Mouse (Mus musculus): ENCODE measurements at regions not wholly inside any gene's neighbourhood (a gene's known extent, or its start where the extent isn't known, plus 50 kb on each side); places are given as distances from the start of the nearest gene placed in this dataset.

GRCm38 (mm10) chr3:150406086-150406485 is 1031.6 kb upstream of the Adgrl4 start:
- Histone ChIP-seq H3K4me3 (ENCODE audit: control insufficient read depth in 1 of 2, insufficient read depth in 1 of 2, low read depth in 2 of 2, low read length in 2 of 2) (no peak overlapping the region), H3K27ac (ENCODE audit: control insufficient read depth, low read depth, low read length) (no peak overlapping the region), H3K9ac (ENCODE audit: control insufficient read depth, low read depth, low read length, poor library complexity, severe bottlenecking) (no peak overlapping the region)

DNA sequence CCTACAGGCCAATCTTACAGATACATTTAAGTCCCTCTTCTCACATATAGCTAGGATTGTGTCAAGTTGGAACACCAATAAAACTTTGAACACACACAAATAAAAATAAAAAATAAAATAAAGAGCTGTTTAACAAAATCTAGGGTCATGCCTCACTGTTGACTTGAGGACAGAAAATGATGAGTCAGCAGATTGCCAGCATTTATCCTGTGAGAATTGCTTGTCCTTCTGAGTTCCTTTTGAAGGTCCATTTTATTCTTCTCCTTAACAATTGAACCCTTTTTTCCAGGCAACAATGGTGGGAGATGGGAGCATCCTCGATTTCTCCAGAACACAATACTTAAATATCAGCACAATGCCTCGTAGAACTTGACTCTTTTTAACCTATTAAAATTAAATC is 1022.4 kb upstream of the Adgrl4 start:
- Histone ChIP-seq H3K36me3 (ENCODE audit: control insufficient read depth in 1 of 2, insufficient read depth in 2 of 2, low read length in 2 of 2) (no peaks in the 10 kb centered on the region), H3K9ac (ENCODE audit: control insufficient read depth, low read depth, low read length, poor library complexity, severe bottlenecking) (no peak overlapping the region), H3K27ac (ENCODE audit: control insufficient read depth, low read depth, low read length) (no peak overlapping the region), H3K4me3 (ENCODE audit: control insufficient read depth in 1 of 2, insufficient read depth in 1 of 2, low read depth in 2 of 2, low read length in 2 of 2) (no peak overlapping the region), H3K9me3 (replicated peaks; ENCODE audit: insufficient read depth, low read length) (no peaks in the 10 kb centered on the region), H3K4me1 (ENCODE audit: control insufficient read depth in 1 of 2, insufficient read depth in 2 of 2, low read length in 2 of 2) (no peaks in the 10 kb centered on the region), H3K27me3 (ENCODE audit: control insufficient read depth in 1 of 2, insufficient read depth in 2 of 2, low read length in 2 of 2) (no peaks in the 10 kb centered on the region), H3K79me2 (ENCODE audit: control insufficient read depth, insufficient read depth, low read length, poor library complexity) (no peaks in the 10 kb centered on the region)
- TF ChIP-seq TCF12 (IDR thresholded peaks at IDR 0.05; ENCODE audit: low read depth, low read length) (no peak), MAFK (IDR thresholded peaks at IDR 0.05; ENCODE audit: borderline replicate concordance, low read depth, low read length) (peak; percentile 91)
- no peak for DNase-seq (ENCODE audit: low read depth, low spot score)

More at GRCm38 (mm10) chr3:150406086-150406485, 1031.6 kb upstream of the Adgrl4 start:
- DNase-seq (ENCODE audit: low read depth, low spot score), result no peak
- TF ChIP-seq GATA1 (IDR thresholded peaks at IDR 0.05; ENCODE audit: low read depth, low read length) (no peak), ZMIZ1 (IDR thresholded peaks at IDR 0.05; ENCODE audit: low read depth, low read length) (no peak), ETS1 (IDR thresholded peaks at IDR 0.05; ENCODE audit: low read depth, low read length) (no peak), MEF2A (IDR thresholded peaks at IDR 0.05; ENCODE audit: extremely low read depth, insufficient replicate concordance, low read depth, low read length, poor library complexity, severe bottlenecking) (no peak), BHLHE40 (IDR thresholded peaks at IDR 0.05; ENCODE audit: borderline replicate concordance, low read depth, low read length) (no peak), MAZ (IDR thresholded peaks at IDR 0.05; ENCODE audit: low read depth, low read length) (no peak), CHD1 (IDR thresholded peaks at IDR 0.05; ENCODE audit: low read depth, low read length) (no peak)
- Histone ChIP-seq H3K27me3 (ENCODE audit: control insufficient read depth in 1 of 2, insufficient read depth in 2 of 2, low read length in 2 of 2) (no peaks in the 10 kb centered on the region), H3K36me3 (ENCODE audit: control insufficient read depth in 1 of 2, insufficient read depth in 2 of 2, low read length in 2 of 2) (no peaks in the 10 kb centered on the region; a peak in 1 of 4 replicates), H3K79me2 (ENCODE audit: control insufficient read depth, insufficient read depth, low read length, poor library complexity) (no peaks in the 10 kb centered on the region), H3K4me1 (ENCODE audit: control insufficient read depth in 1 of 2, insufficient read depth in 2 of 2, low read length in 2 of 2) (no peaks in the 10 kb centered on the region), H3K9me3 (replicated peaks; ENCODE audit: insufficient read depth, low read length) (no peaks in the 10 kb centered on the region)

GRCm38 (mm10) chr3:150416447-150416846 is 1021.2 kb upstream of the Adgrl4 start:
- no peaks in the 10 kb centered on the region for H3K27me3 ChIP-seq (ENCODE audit: control insufficient read depth in 1 of 2, insufficient read depth in 2 of 2, low read length in 2 of 2)
- no peaks in the 10 kb centered on the region for H3K79me2 ChIP-seq (ENCODE audit: control insufficient read depth, insufficient read depth, low read length, poor library complexity)
- no peaks in the 10 kb centered on the region for H3K36me3 ChIP-seq (ENCODE audit: control insufficient read depth in 1 of 2, insufficient read depth in 2 of 2, low read length in 2 of 2)
- H3K9ac ChIP-seq (ENCODE audit: control insufficient read depth, low read depth, low read length, poor library complexity, severe bottlenecking), result no peak overlapping the region
- no peak overlapping the region for H3K27ac ChIP-seq (ENCODE audit: control insufficient read depth, low read depth, low read length)
- H3K9me3 ChIP-seq (replicated peaks; ENCODE audit: insufficient read depth, low read length), result no peaks in the 10 kb centered on the region
- H3K4me1 ChIP-seq (ENCODE audit: control insufficient read depth in 1 of 2, insufficient read depth in 2 of 2, low read length in 2 of 2), result no peaks in the 10 kb centered on the region
- TF ChIP-seq MAX (IDR thresholded peaks at IDR 0.05; ENCODE audit: low read length) (no peak), CHD2 (IDR thresholded peaks at IDR 0.05; ENCODE audit: low read length) (no peak), BHLHE40 (IDR thresholded peaks at IDR 0.05; ENCODE audit: borderline replicate concordance, low read depth, low read length) (no peak), ELF1 (IDR thresholded peaks at IDR 0.05; ENCODE audit: low read depth, low read length) (no peak), TCF12 (IDR thresholded peaks at IDR 0.05; ENCODE audit: low read depth, low read length) (peak; percentile 50), ETS1 (IDR thresholded peaks at IDR 0.05; ENCODE audit: low read depth, low read length) (no peak), GATA1 (IDR thresholded peaks at IDR 0.05; ENCODE audit: low read depth, low read length) (peak; percentile 42; the same call in 1 of the 2 replicates), MXI1 (IDR thresholded peaks at IDR 0.05; ENCODE audit: low read depth, low read length) (no peak), EP300 (IDR thresholded peaks at IDR 0.05; ENCODE audit: low read depth in 1 of 2, low read length in 2 of 2) (0 out of 4 replicates have a peak, but pooled peaks have one; percentile 23 to 25), GABPA (IDR thresholded peaks at IDR 0.05; ENCODE audit: low read depth, low read length) (no peak), SMC3 (IDR thresholded peaks at IDR 0.05; ENCODE audit: low read depth, low read length) (no peak), RCOR1 (IDR thresholded peaks at IDR 0.05; ENCODE audit: low read depth, low read length) (peak; percentile 80), ZNF384 (IDR thresholded peaks at IDR 0.05; ENCODE audit: low read depth, low read length) (no peak)
- peak; percentile 6 for DNase-seq (ENCODE audit: low read depth, low spot score)
- no peak overlapping the region for H3K4me3 ChIP-seq (ENCODE audit: control insufficient read depth in 1 of 2, insufficient read depth in 1 of 2, low read depth in 2 of 2, low read length in 2 of 2)

All from MEL (cell line).